Mouse (Mus musculus) effector memory CD4-positive, alpha-beta T cell, adult 7 months (primary cell): ENCODE data around the gene Zfp317. TPM values are rescaled to one million over a fixed set of nuclear protein-coding genes. Genes with fewer than 3 reads are reported as not detected.

Experiments used
- polyA plus RNA-seq: library from polyadenylated mRNA; unstranded; fragments of 100-300 nt; shearing (Covaris generic); gene quantifications from one replicate; pipeline ENCODE4 v1.2.1, GENCODE M21; 2017

Zfp317 gene
- polyA plus RNA-seq: 25.3 TPM

DNA sequence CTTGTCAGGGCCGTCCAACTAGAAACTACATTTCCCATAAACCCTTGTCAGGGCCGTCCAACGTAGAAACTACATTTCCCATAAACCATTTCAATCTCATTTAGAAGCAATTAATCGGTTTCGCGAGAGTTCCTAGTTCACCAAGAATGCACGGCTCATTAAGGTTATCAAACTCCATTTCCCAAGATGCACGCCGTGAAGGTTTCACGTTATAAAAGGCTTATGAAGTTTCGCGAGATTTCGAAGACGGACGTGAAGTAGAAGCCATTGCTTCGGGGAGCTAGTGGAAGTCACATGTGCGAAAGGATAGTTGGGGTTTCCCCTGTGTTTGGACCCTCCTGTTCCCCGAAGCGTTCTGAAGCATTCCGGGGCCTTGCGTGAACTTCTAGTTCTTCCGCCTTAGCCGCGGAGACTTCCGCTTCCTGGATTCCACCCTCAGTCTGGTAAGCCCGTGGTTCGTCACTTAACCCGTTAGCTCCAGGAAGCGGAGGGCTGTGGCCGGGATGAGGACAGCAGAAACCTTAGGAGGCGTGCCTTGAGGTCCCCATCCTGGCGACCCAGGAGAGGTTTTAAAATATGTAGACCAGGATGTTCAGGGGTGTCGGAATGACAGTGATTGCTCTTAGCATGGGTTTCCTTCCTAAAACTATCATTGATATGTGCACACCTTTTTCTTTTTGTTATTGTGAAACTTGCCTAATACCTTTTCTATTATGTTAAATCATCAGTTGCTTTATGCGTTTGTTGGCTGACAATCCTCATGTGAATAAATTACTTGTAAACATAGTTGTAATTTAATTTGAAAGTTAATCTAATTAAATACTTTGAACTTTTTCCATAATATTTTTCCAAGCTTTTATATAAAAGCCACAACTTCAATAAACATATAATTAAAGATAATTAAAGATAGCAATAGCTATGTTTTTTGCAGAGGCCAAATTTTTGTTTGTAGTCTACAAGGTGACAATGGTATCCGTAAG is at the start of gene Zfp317:
Gene Zfp317, plus strand, starts transcription at position 260 of the 980 bp plus-strand sequence.

DNA sequence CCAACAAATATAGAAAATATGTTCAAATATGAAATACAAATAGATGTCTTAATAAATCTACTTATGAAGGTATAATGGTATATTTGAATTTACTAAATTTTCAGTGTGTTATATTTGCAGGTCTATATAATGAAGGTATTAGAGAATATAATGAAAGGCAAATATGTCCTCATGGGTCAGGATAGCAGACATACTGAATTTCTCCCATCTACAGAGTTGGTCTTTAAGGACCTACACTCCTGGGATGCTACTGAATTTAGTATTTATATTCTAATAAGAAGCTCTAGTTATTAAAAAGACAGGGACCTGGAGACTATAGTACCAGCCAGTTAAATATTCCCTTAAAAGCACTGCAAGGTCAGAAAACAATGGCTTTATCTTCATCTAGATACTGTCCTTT is 39.6 kb upstream of the Zfp317 start, which contains the start of gene Olfr855:
Gene Olfr855, plus strand, starts transcription at position 301 of the 400 bp plus-strand sequence.

Other genes starting within 250 kb of the Zfp317 start
- not detected for gene Olfr847, start 243.4 kb upstream of the Zfp317 start, polyA plus RNA-seq
- gene Olfr849, start 181.8 kb upstream of the Zfp317 start, polyA plus RNA-seq: not detected
- gene Olfr850, start 143.9 kb upstream of the Zfp317 start, polyA plus RNA-seq: not detected
- not detected for gene Olfr851, start 128.8 kb upstream of the Zfp317 start, polyA plus RNA-seq
- not detected for gene Olfr853, start 81.0 kb upstream of the Zfp317 start, polyA plus RNA-seq
- not detected for gene Olfr854, start 54.7 kb upstream of the Zfp317 start, polyA plus RNA-seq
- not detected for gene Olfr855, start 39.5 kb upstream of the Zfp317 start, polyA plus RNA-seq
- gene Olfr857, start 87.3 kb downstream of the Zfp317 start, polyA plus RNA-seq: not detected
- gene Olfr58, start 158.2 kb downstream of the Zfp317 start, polyA plus RNA-seq: not detected
- gene Olfr859, start 182.8 kb downstream of the Zfp317 start, polyA plus RNA-seq: not detected
- not detected for gene Olfr860, start 227.6 kb downstream of the Zfp317 start, polyA plus RNA-seq